Mouse (Mus musculus) hindbrain, embryonic 10.5 days (tissue): Measurements from ENCODE around the gene Setx. TPM values are rescaled to one million over a fixed set of nuclear protein-coding genes. Genes with fewer than 3 reads are reported as not detected.

ENCODE experiments used
- DNase-seq: peaks from one replicate; pipeline ENCODE4 v3.0.0-alpha.2; 2017; ENCODE audit warnings: low spot score
- H3K27ac ChIP-seq: fragments of 300-500 bp; sonication (generic); 2 replicates; pipeline ENCODE4 v1.5.1; 2016; ENCODE audit warnings: mild to moderate bottlenecking, moderate library complexity
- H3K27me3 ChIP-seq: fragments of 300-500 bp; sonication (generic); 2 replicates; pipeline ENCODE4 v1.6.1; 2016; ENCODE audit warnings: mild to moderate bottlenecking; ENCODE audit not compliant: poor library complexity, insufficient read depth, severe bottlenecking
- H3K36me3 ChIP-seq: fragments of 300-500 bp; sonication (generic); 2 replicates; pipeline ENCODE4 v1.6.1; 2016; ENCODE audit warnings: mild to moderate bottlenecking, moderate library complexity
- H3K4me1 ChIP-seq: fragments of 300-500 bp; sonication (generic); replicated peaks from 2 replicates; pipeline ENCODE4 v1.6.1; 2016; ENCODE audit warnings: mild to moderate bottlenecking
- H3K4me3 ChIP-seq: fragments of 300-500 bp; sonication (generic); 2 replicates; pipeline ENCODE4 v1.5.1; 2016; ENCODE audit warnings: mild to moderate bottlenecking, moderate library complexity
- H3K9me3 ChIP-seq: fragments of 300-500 bp; sonication (generic); 2 replicates; pipeline ENCODE4 v1.6.1; 2016; ENCODE audit warnings: mild to moderate bottlenecking, moderate library complexity
- WGBS: fragments of 180-500 bp; shearing (Covaris S2); methylation state at CpG from one replicate; pipeline ENCODE4 v1.1.7; 2016; 5-methylcytosine and 5-hydroxymethylcytosine counted together
- polyA plus RNA-seq: library from polyadenylated mRNA; unstranded; fragments of >200 nt; fragmentation: Nextera tagmentation; extraction: Ambion mirVana; gene quantifications from 2 replicates; pipeline ENCODE4 v1.2.1, GENCODE M21; 2016

Gene Setx
- polyA plus RNA-seq, 1 experiment from 2014 or later, result 10.3 TPM

- Histone ChIP-seq H3K36me3 (no peaks in the 10 kb centered on the region), H3K27me3 (peaks cover 25% of the 10 kb centered on the region), H3K4me3 (no peak overlapping the region), H3K4me1 (peaks cover 29% of the 10 kb centered on the region), H3K9me3 (no peaks in the 10 kb centered on the region), H3K27ac (no peak overlapping the region)
- DNase-seq, result no peak
- WGBS, result 69% methylated on average over 11 of the region's 11 CpGs
Measured at GRCm38 (mm10) chr2:29201223-29201955, 77.4 kb downstream of the Setx start.

- Histone ChIP-seq H3K4me1 (peaks cover 22% of the 10 kb centered on the region), H3K27ac (0 out of 2 replicates have a peak overlapping the region, but pooled peaks have one; percentile 41), H3K4me3 (no peak overlapping the region), H3K9me3 (no peaks in the 10 kb centered on the region), H3K27me3 (no peaks in the 10 kb centered on the region; the same call in 1 of the 2 replicates), H3K36me3 (no peaks in the 10 kb centered on the region)
- DNase-seq, result no peak
- WGBS, result 26% methylated on average over 8 of the region's 8 CpGs
Measured at GRCm38 (mm10) chr2:29206156-29206555, 82.2 kb downstream of the Setx start.

GRCm38 (mm10) chr2:29216286-29217012 is 92.5 kb downstream of the Setx start:
- no peaks in the 10 kb centered on the region for H3K36me3 ChIP-seq
- 0 out of 2 replicates have a peak overlapping the region, but pooled peaks have one; percentile 23 for H3K27ac ChIP-seq
- H3K9me3 ChIP-seq, result no peaks in the 10 kb centered on the region
- 60% methylated on average over 8 of the region's 8 CpGs for WGBS
- peaks cover 16% of the 10 kb centered on the region; the same call in 1 of the 2 replicates for H3K4me1 ChIP-seq
- H3K27me3 ChIP-seq, result no peaks in the 10 kb centered on the region
- H3K4me3 ChIP-seq, result no peak overlapping the region
- peak; percentile 45 for DNase-seq

GRCm38 (mm10) chr2:29217042-29217441 is 93.1 kb downstream of the Setx start:
- H3K27ac ChIP-seq, result no peak overlapping the region
- H3K9me3 ChIP-seq, result no peaks in the 10 kb centered on the region
- H3K36me3 ChIP-seq, result no peaks in the 10 kb centered on the region
- H3K27me3 ChIP-seq, result no peaks in the 10 kb centered on the region
- no peak for DNase-seq
- H3K4me3 ChIP-seq, result no peak overlapping the region
- H3K4me1 ChIP-seq, result peaks cover 21% of the 10 kb centered on the region
- WGBS, result 90% methylated on average over 5 of the region's 5 CpGs

GRCm38 (mm10) chr2:29217897-29218296 is 93.9 kb downstream of the Setx start:
- H3K27me3 ChIP-seq, result no peaks in the 10 kb centered on the region
- DNase-seq, result no peak
- no peak overlapping the region for H3K4me3 ChIP-seq
- no peaks in the 10 kb centered on the region for H3K36me3 ChIP-seq
- peaks cover 29% of the 10 kb centered on the region for H3K4me1 ChIP-seq
- H3K9me3 ChIP-seq, result no peaks in the 10 kb centered on the region
- WGBS, result 71% methylated on average over 10 of the region's 10 CpGs
- H3K27ac ChIP-seq, result peak overlapping the region; percentile 45; the same call in 1 of the 2 replicates

- Histone ChIP-seq H3K4me3 (no peak overlapping the region), H3K36me3 (no peaks in the 10 kb centered on the region), H3K9me3 (no peaks in the 10 kb centered on the region), H3K4me1 (peaks cover 32% of the 10 kb centered on the region), H3K27me3 (0 out of 2 replicates have a peak, but pooled peaks cover 3% of the 10 kb centered on the region), H3K27ac (no peak overlapping the region)
- 88% methylated on average over 5 of the region's 5 CpGs for WGBS
- no peak for DNase-seq
Measured at GRCm38 (mm10) chr2:29218831-29219230, 94.8 kb downstream of the Setx start.

- DNase-seq, result peak; percentile 66
- Histone ChIP-seq H3K4me3 (no peak overlapping the region), H3K9me3 (no peaks in the 10 kb centered on the region), H3K36me3 (no peaks in the 10 kb centered on the region), H3K27ac (peak overlapping the region; percentile 66; the same call in 1 of the 2 replicates), H3K4me1 (peaks cover 30% of the 10 kb centered on the region), H3K27me3 (0 out of 2 replicates have a peak, but pooled peaks cover 3% of the 10 kb centered on the region)
- WGBS, result 4% methylated on average over 4 of the region's 4 CpGs
Measured at GRCm38 (mm10) chr2:29222302-29222701, 98.3 kb downstream of the Setx start.

- 0 out of 2 replicates have a peak, but pooled peaks cover 3% of the 10 kb centered on the region for H3K27me3 ChIP-seq
- no peak overlapping the region for H3K4me3 ChIP-seq
- H3K27ac ChIP-seq, result peak overlapping the region; percentile 23
- H3K4me1 ChIP-seq, result peaks cover 25% of the 10 kb centered on the region
- DNase-seq, result no peak
- no peaks in the 10 kb centered on the region for H3K9me3 ChIP-seq
- H3K36me3 ChIP-seq, result no peaks in the 10 kb centered on the region
- WGBS, result 45% methylated on average over 7 of the region's 7 CpGs
Measured at GRCm38 (mm10) chr2:29223591-29224262, 99.7 kb downstream of the Setx start.

- H3K9me3 ChIP-seq, result no peaks in the 10 kb centered on the region
- H3K4me1 ChIP-seq, result peaks cover 19% of the 10 kb centered on the region
- H3K4me3 ChIP-seq, result no peak overlapping the region
- H3K27me3 ChIP-seq, result 0 out of 2 replicates have a peak, but pooled peaks cover 3% of the 10 kb centered on the region
- no peak for DNase-seq
- no peak overlapping the region for H3K27ac ChIP-seq
- 77% methylated on average over 4 of the region's 4 CpGs for WGBS
- no peaks in the 10 kb centered on the region for H3K36me3 ChIP-seq
Measured at GRCm38 (mm10) chr2:29226671-29227070, 102.7 kb downstream of the Setx start.

GRCm38 (mm10) chr2:29230191-29230835 is 106.3 kb downstream of the Setx start:
- Histone ChIP-seq H3K27ac (no peak overlapping the region), H3K27me3 (no peaks in the 10 kb centered on the region), H3K4me3 (no peak overlapping the region), H3K36me3 (no peaks in the 10 kb centered on the region), H3K4me1 (peaks cover 6% of the 10 kb centered on the region; the same call in 1 of the 2 replicates), H3K9me3 (no peaks in the 10 kb centered on the region)
- DNase-seq, result no peak
- WGBS, result 78% methylated on average over 9 of the region's 9 CpGs
